22 mouse cellular contexts compared by ENCODE assay signal in the genomic region with DNA sequence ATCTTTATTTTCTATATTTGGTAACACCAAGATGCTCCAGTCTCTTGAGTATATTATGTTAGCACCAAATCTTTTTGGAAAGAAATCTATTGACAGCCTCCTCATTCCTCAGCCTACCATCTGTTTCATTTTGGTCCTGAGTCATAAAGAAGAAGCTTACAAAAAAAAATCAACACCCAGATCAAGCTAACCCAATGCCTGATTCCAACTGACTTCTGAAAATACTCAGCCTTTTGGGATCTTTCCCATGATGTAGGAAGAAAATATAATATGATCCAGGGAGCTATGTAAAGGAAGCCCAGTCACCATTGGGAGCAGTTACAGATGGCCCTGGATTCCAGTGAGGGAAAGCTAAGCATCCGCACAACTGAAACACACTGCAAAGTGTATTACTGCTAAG.
DNase-seq lines count a peak whose midpoint lies in the region; ATAC-seq lines count a peak whose summit lies in the region.
"Had no signal": no experiment of that assay in that cellular context is flagged by ENCODE, and none has a peak within 500 bp of the region (broad histone marks: within the 10 kb centered on the region; RNA-seq: fewer than 3 reads in every experiment).

No protein-coding gene starts in this region.

- DNase-seq in forebrain, embryonic 14.5 days (ENCODE audit: low spot score): peak; percentile 68
- peak; percentile 23 for DNase-seq in layer of hippocampus, adult 9-11 months
- DNase-seq in layer of hippocampus, postnatal 25 days (ENCODE audit: extremely low spot score in 1 of 2, low spot score in 1 of 2): no peak
- peak; percentile 63 for DNase-seq in brain, embryonic 18.5 days (ENCODE audit: low read depth, low spot score)
- DNase-seq in left cerebral cortex, postnatal 25 days (ENCODE audit: low spot score in 2 of 2): peak; percentile 31 to 90
- no peak for DNase-seq in gastrocnemius, postnatal 4 days (ENCODE audit: low spot score in 2 of 2)
- no peak for DNase-seq in embryo, embryonic 9.5 days (ENCODE audit: extremely low spot score)
- DNase-seq: adrenal gland, postnatal 10 days; cerebellum, adult 18-20 months; cerebellum, postnatal 36 days; gastrocnemius, postnatal 14 days; lung, adult 2 months had no signal

- H3K27me3 ChIP-seq in forebrain, embryonic 14.5 days (replicated peaks; ENCODE audit: control insufficient read depth, insufficient read depth, low read length): no peaks in the 10 kb centered on the region
- H3K27me3 ChIP-seq in forebrain, embryonic 12.5 days: no peaks in the 10 kb centered on the region
- H3K27me3 ChIP-seq: limb, embryonic 12.5 days; liver, embryonic 12.5 days; megakaryocyte, embryonic 14.5 days; midbrain, embryonic 15.5 days had no signal

- H3K4me3 ChIP-seq in forebrain, embryonic 14.5 days (ENCODE audit: low read depth, low read length): no peak overlapping the region
- no peak overlapping the region for H3K4me3 ChIP-seq in forebrain, embryonic 12.5 days (replicated peaks)
- H3K4me3 ChIP-seq: hindbrain, embryonic 10.5 days; limb, embryonic 12.5 days; liver, embryonic 12.5 days; megakaryocyte, embryonic 14.5 days; midbrain, embryonic 15.5 days had no signal

- ATAC-seq in forebrain, embryonic 14.5 days: peak; percentile 65; the same call in 1 of the 2 replicates
- no peak for ATAC-seq in forebrain, embryonic 12.5 days (ENCODE audit: low FRiP score)
- ATAC-seq: activated CD4-positive, CD25-positive, alpha-beta regulatory T cell, adult 4 months; hindbrain, postnatal 0 days; intestine, postnatal 0 days; liver, embryonic 12.5 days; midbrain, embryonic 15.5 days had no signal

- no peak overlapping the region for H3K27ac ChIP-seq in forebrain, embryonic 14.5 days (ENCODE audit: low read depth, low read length)
- no peak overlapping the region for H3K27ac ChIP-seq in forebrain, embryonic 12.5 days
- H3K27ac ChIP-seq: hindbrain, embryonic 10.5 days; hindbrain, postnatal 0 days; limb, embryonic 12.5 days; liver, embryonic 12.5 days; midbrain, embryonic 15.5 days had no signal

- H3K9me3 ChIP-seq in forebrain, embryonic 14.5 days (replicated peaks; ENCODE audit: control insufficient read depth, low read length): no peaks in the 10 kb centered on the region
- H3K9me3 ChIP-seq in forebrain, embryonic 12.5 days: no peaks in the 10 kb centered on the region
- H3K9me3 ChIP-seq: G1E; hindbrain, embryonic 10.5 days; limb, embryonic 12.5 days; liver, embryonic 12.5 days; midbrain, embryonic 15.5 days had no signal

- no peaks in the 10 kb centered on the region for H3K36me3 ChIP-seq in forebrain, embryonic 14.5 days (ENCODE audit: control insufficient read depth, insufficient read depth, low read length)
- no peaks in the 10 kb centered on the region for H3K36me3 ChIP-seq in forebrain, embryonic 12.5 days (replicated peaks)
- H3K36me3 ChIP-seq: G1E; hindbrain, embryonic 10.5 days; limb, embryonic 12.5 days; liver, embryonic 12.5 days; midbrain, embryonic 15.5 days had no signal

- no peak overlapping the region for H3K4me2 ChIP-seq in forebrain, embryonic 14.5 days (ENCODE audit: low read length)
- no peak overlapping the region for H3K4me2 ChIP-seq in forebrain, embryonic 12.5 days
- H3K4me2 ChIP-seq: limb, embryonic 12.5 days; liver, embryonic 12.5 days; midbrain, embryonic 15.5 days had no signal

- no peak overlapping the region for H3K9ac ChIP-seq in forebrain, embryonic 14.5 days (ENCODE audit: low read length)
- H3K9ac ChIP-seq in forebrain, embryonic 12.5 days: no peak overlapping the region
- H3K9ac ChIP-seq: limb, embryonic 12.5 days; liver, embryonic 12.5 days; midbrain, embryonic 15.5 days had no signal

- intact Hi-C loops in left cerebral cortex, postnatal 25 days (cut with DNase I): no loop called here

- 96% methylated on average over 1 of the region's 1 CpGs for WGBS in forebrain, embryonic 14.5 days
- WGBS in forebrain, embryonic 12.5 days: 96% methylated on average over 1 of the region's 1 CpGs

- H3K4me1 ChIP-seq in forebrain, embryonic 14.5 days (ENCODE audit: control insufficient read depth, insufficient read depth, low read length): no peaks in the 10 kb centered on the region
- H3K4me1 ChIP-seq in forebrain, embryonic 12.5 days: no peaks in the 10 kb centered on the region
- H3K4me1 ChIP-seq: hindbrain, embryonic 10.5 days; limb, embryonic 12.5 days; liver, embryonic 12.5 days; megakaryocyte, embryonic 14.5 days; midbrain, embryonic 15.5 days had no signal

Comparison
In these comparisons a context has a peak if more than half of its experiments do, and no peak if none do; other contexts are left out.
1. DNase-seq: peak in forebrain, embryonic 14.5 days (single experiment), layer of hippocampus, adult 9-11 months (single experiment), brain, embryonic 18.5 days (single experiment) and left cerebral cortex, postnatal 25 days (2 of 2); none in layer of hippocampus, postnatal 25 days (0 of 2), gastrocnemius, postnatal 4 days (0 of 2) and embryo, embryonic 9.5 days (single experiment).